Mouse (Mus musculus): ENCODE data around the gene Asb12. TPM values are rescaled to one million over a fixed set of nuclear protein-coding genes. Genes with fewer than 3 reads are reported as not detected.

The Asb12 gene
- polyA plus RNA-seq, 1 experiment from 2014 or later = 5.1 TPM

GRCm38 (mm10) chrX:95444776-95445111 lies 113.0 kb downstream of the Asb12 start, which contains the start of gene Amer1:
Gene Amer1, minus strand, starts transcription at chrX:95444872.
- Histone ChIP-seq H3K9me3 (replicated peaks; ENCODE audit: control insufficient read depth, low read length) (no peaks in the 10 kb centered on the region), H3K27ac (ENCODE audit: low read depth, low read length) (peak within 1 kb of the TSS; percentile 82), H3K9ac (ENCODE audit: low read depth, low read length) (peak within 1 kb of the TSS; percentile 74), H3K36me3 (ENCODE audit: control insufficient read depth, insufficient read depth, low read length) (no peaks in the 10 kb centered on the region), H3K4me2 (peak within 1 kb of the TSS; percentile 62), H3K4me3 (ENCODE audit: low read depth, low read length) (peak within 1 kb of the TSS; percentile 67), H3K4me1 (ENCODE audit: control insufficient read depth, insufficient read depth, low read length) (no peaks in the 10 kb centered on the region), H3K27me3 (ENCODE audit: control insufficient read depth, insufficient read depth, low read length) (no peaks in the 10 kb centered on the region)
- peak; percentile 96 for ATAC-seq (replicated peaks; ENCODE audit: insufficient number of reproducible peaks, low FRiP score, low TSS enrichment)
- WGBS (ENCODE audit: insufficient replicate concordance) = 13% methylated on average over 19 of the region's 19 CpGs

- ATAC-seq (replicated peaks; ENCODE audit: insufficient number of reproducible peaks, low FRiP score, low TSS enrichment) = peak; percentile 73
- H3K27ac ChIP-seq (ENCODE audit: low read depth, low read length) = peak overlapping the region; percentile 82
- 17% methylated on average over 42 of the region's 42 CpGs for WGBS (ENCODE audit: insufficient replicate concordance)
These were observed 113.7 kb downstream of the Asb12 start for GRCm38 (mm10) chrX:95443898-95444775.

GRCm38 (mm10) chrX:95443390-95443789 lies 114.4 kb downstream of the Asb12 start:
- Histone ChIP-seq H3K9me3 (replicated peaks; ENCODE audit: control insufficient read depth, low read length) (no peaks in the 10 kb centered on the region), H3K27me3 (ENCODE audit: control insufficient read depth, insufficient read depth, low read length) (no peaks in the 10 kb centered on the region), H3K4me2 (peak overlapping the region; percentile 62), H3K4me3 (ENCODE audit: low read depth, low read length) (peak overlapping the region; percentile 67), H3K36me3 (ENCODE audit: control insufficient read depth, insufficient read depth, low read length) (no peaks in the 10 kb centered on the region), H3K4me1 (ENCODE audit: control insufficient read depth, insufficient read depth, low read length) (no peaks in the 10 kb centered on the region), H3K9ac (ENCODE audit: low read depth, low read length) (peak overlapping the region; percentile 74), H3K27ac (ENCODE audit: low read depth, low read length) (peak overlapping the region; percentile 82)
- ATAC-seq (replicated peaks; ENCODE audit: insufficient number of reproducible peaks, low FRiP score, low TSS enrichment) = peak; percentile 17; the same call in 1 of the 2 replicates
- 21% methylated on average over 12 of the region's 12 CpGs for WGBS (ENCODE audit: insufficient replicate concordance)

More at GRCm38 (mm10) chrX:95443898-95444775, 113.7 kb downstream of the Asb12 start:
- Histone ChIP-seq H3K27me3 (ENCODE audit: control insufficient read depth, insufficient read depth, low read length) (no peaks in the 10 kb centered on the region), H3K4me2 (peak overlapping the region; percentile 62), H3K36me3 (ENCODE audit: control insufficient read depth, insufficient read depth, low read length) (no peaks in the 10 kb centered on the region), H3K9me3 (replicated peaks; ENCODE audit: control insufficient read depth, low read length) (no peaks in the 10 kb centered on the region), H3K9ac (ENCODE audit: low read depth, low read length) (peak overlapping the region; percentile 74), H3K4me1 (ENCODE audit: control insufficient read depth, insufficient read depth, low read length) (no peaks in the 10 kb centered on the region), H3K4me3 (ENCODE audit: low read depth, low read length) (peak overlapping the region; percentile 67)

- ATAC-seq (replicated peaks; ENCODE audit: insufficient number of reproducible peaks, low FRiP score, low TSS enrichment) = no peak
- 59% methylated on average over 1 of the region's 1 CpGs for WGBS (ENCODE audit: insufficient replicate concordance)
- no peak overlapping the region for H3K9ac ChIP-seq (ENCODE audit: low read depth, low read length)
- H3K4me2 ChIP-seq = peak overlapping the region; percentile 62; the same call in 1 of the 2 replicates
- no peaks in the 10 kb centered on the region for H3K4me1 ChIP-seq (ENCODE audit: control insufficient read depth, insufficient read depth, low read length)
- H3K4me3 ChIP-seq (ENCODE audit: low read depth, low read length) = no peak overlapping the region
- no peaks in the 10 kb centered on the region for H3K36me3 ChIP-seq (ENCODE audit: control insufficient read depth, insufficient read depth, low read length)
- H3K27me3 ChIP-seq (ENCODE audit: control insufficient read depth, insufficient read depth, low read length) = no peaks in the 10 kb centered on the region
- H3K9me3 ChIP-seq (replicated peaks; ENCODE audit: control insufficient read depth, low read length) = no peaks in the 10 kb centered on the region
- H3K27ac ChIP-seq (ENCODE audit: low read depth, low read length) = no peak overlapping the region
These were observed 115.5 kb downstream of the Asb12 start for GRCm38 (mm10) chrX:95442261-95442660.

- Histone ChIP-seq H3K4me1 (ENCODE audit: control insufficient read depth, insufficient read depth, low read length) (no peaks in the 10 kb centered on the region), H3K9ac (ENCODE audit: low read depth, low read length) (no peak overlapping the region), H3K36me3 (ENCODE audit: control insufficient read depth, insufficient read depth, low read length) (no peaks in the 10 kb centered on the region), H3K27ac (ENCODE audit: low read depth, low read length) (no peak overlapping the region), H3K27me3 (ENCODE audit: control insufficient read depth, insufficient read depth, low read length) (no peaks in the 10 kb centered on the region), H3K4me2 (no peak overlapping the region), H3K9me3 (replicated peaks; ENCODE audit: control insufficient read depth, low read length) (no peaks in the 10 kb centered on the region), H3K4me3 (ENCODE audit: low read depth, low read length) (no peak overlapping the region)
- no peak for ATAC-seq (replicated peaks; ENCODE audit: insufficient number of reproducible peaks, low FRiP score, low TSS enrichment)
These were observed 116.5 kb downstream of the Asb12 start for GRCm38 (mm10) chrX:95441290-95441689.

- no peaks in the 10 kb centered on the region for H3K9me3 ChIP-seq (replicated peaks; ENCODE audit: control insufficient read depth, low read length)
- H3K4me2 ChIP-seq = no peak overlapping the region
- no peak overlapping the region for H3K4me3 ChIP-seq (ENCODE audit: low read depth, low read length)
- H3K27me3 ChIP-seq (ENCODE audit: control insufficient read depth, insufficient read depth, low read length) = no peaks in the 10 kb centered on the region
- H3K9ac ChIP-seq (ENCODE audit: low read depth, low read length) = no peak overlapping the region
- WGBS (ENCODE audit: insufficient replicate concordance) = 73% methylated on average over 4 of the region's 4 CpGs
- no peaks in the 10 kb centered on the region for H3K4me1 ChIP-seq (ENCODE audit: control insufficient read depth, insufficient read depth, low read length)
- H3K27ac ChIP-seq (ENCODE audit: low read depth, low read length) = no peak overlapping the region
- no peaks in the 10 kb centered on the region for H3K36me3 ChIP-seq (ENCODE audit: control insufficient read depth, insufficient read depth, low read length)
- no peak for ATAC-seq (replicated peaks; ENCODE audit: insufficient number of reproducible peaks, low FRiP score, low TSS enrichment)
These were observed 119.3 kb downstream of the Asb12 start for GRCm38 (mm10) chrX:95438491-95438890.

GRCm38 (mm10) chrX:95437236-95437635 lies 120.6 kb downstream of the Asb12 start:
- H3K27me3 ChIP-seq (ENCODE audit: control insufficient read depth, insufficient read depth, low read length) = no peaks in the 10 kb centered on the region
- H3K9ac ChIP-seq (ENCODE audit: low read depth, low read length) = no peak overlapping the region
- H3K27ac ChIP-seq (ENCODE audit: low read depth, low read length) = no peak overlapping the region
- no peaks in the 10 kb centered on the region for H3K9me3 ChIP-seq (replicated peaks; ENCODE audit: control insufficient read depth, low read length)
- no peak overlapping the region for H3K4me2 ChIP-seq
- no peak for ATAC-seq (replicated peaks; ENCODE audit: insufficient number of reproducible peaks, low FRiP score, low TSS enrichment)
- WGBS (ENCODE audit: insufficient replicate concordance) = 94% methylated on average over 1 of the region's 1 CpGs
- H3K4me3 ChIP-seq (ENCODE audit: low read depth, low read length) = no peak overlapping the region
- no peaks in the 10 kb centered on the region for H3K4me1 ChIP-seq (ENCODE audit: control insufficient read depth, insufficient read depth, low read length)
- no peaks in the 10 kb centered on the region for H3K36me3 ChIP-seq (ENCODE audit: control insufficient read depth, insufficient read depth, low read length)

Measured in heart, embryonic 11.5 days (tissue).